Mouse (Mus musculus) midbrain, embryonic 14.5 days (tissue): ENCODE measurements around the gene Ccr6. TPM values are rescaled to one million over a fixed set of nuclear protein-coding genes. Genes with fewer than 3 reads are reported as not detected.

Source experiments
- ATAC-seq: fragments of 200-750 bp; cut with Nextera tagmentation; 2 replicates; pipeline ENCODE4 v1.8.0; 2017; ENCODE audit warnings: moderate number of reproducible peaks, moderate library complexity; ENCODE audit not compliant: low FRiP score, low TSS enrichment
- DNase-seq: peaks from one replicate; pipeline ENCODE4 v3.0.0-alpha.2; 2015
- H3K27ac ChIP-seq: fragments of 300-500 bp; sonication (generic); replicated peaks from 2 replicates; pipeline ENCODE4 v1.5.1; 2014; ENCODE audit warnings: mild to moderate bottlenecking, low read depth, low read length, moderate library complexity
- H3K27me3 ChIP-seq: fragments of 300-500 bp; sonication (generic); 2 replicates; pipeline ENCODE4 v1.6.1; 2014; ENCODE audit warnings: low read length, control low read depth, mixed read lengths; ENCODE audit not compliant: control insufficient read depth, insufficient read depth
- H3K36me3 ChIP-seq: fragments of 300-500 bp; sonication (generic); 2 replicates; pipeline ENCODE4 v1.6.1; 2014; ENCODE audit warnings: low read length, control low read depth; ENCODE audit not compliant: control insufficient read depth, insufficient read depth
- H3K4me1 ChIP-seq: fragments of 300-500 bp; sonication (generic); 2 replicates; pipeline ENCODE4 v1.6.1; 2014; ENCODE audit warnings: mild to moderate bottlenecking, antibody characterized with exemption, low read length, control low read depth; ENCODE audit not compliant: control insufficient read depth, insufficient read depth
- H3K4me2 ChIP-seq: fragments of 300-500 bp; sonication (generic); 2 replicates; pipeline ENCODE4 v1.6.1; 2014; ENCODE audit warnings: mild to moderate bottlenecking, low read length, moderate library complexity
- H3K4me3 ChIP-seq: fragments of 300-500 bp; sonication (generic); replicated peaks from 2 replicates; pipeline ENCODE4 v1.5.1; 2014; ENCODE audit warnings: low read depth, low read length
- H3K9ac ChIP-seq: fragments of 300-500 bp; sonication (generic); replicated peaks from 2 replicates; pipeline ENCODE4 v1.6.1; 2014; ENCODE audit warnings: mild to moderate bottlenecking, low read length, moderate library complexity
- H3K9me3 ChIP-seq: fragments of 300-500 bp; sonication (generic); 2 replicates; pipeline ENCODE4 v1.6.1; 2016; ENCODE audit warnings: low read length, control low read depth, mixed read lengths; ENCODE audit not compliant: control insufficient read depth
- WGBS: fragments of 180-500 bp; shearing (Covaris S2); extraction: QIAGEN DNeasy Blood & Tissue Kit; methylation state at CpG from one replicate; pipeline ENCODE4 v1.1.7; 2014; 5-methylcytosine and 5-hydroxymethylcytosine counted together
- polyA plus RNA-seq: library from polyadenylated mRNA; unstranded; fragments of >200 nt; fragmentation: Nextera tagmentation; extraction: Ambion mirVana; gene quantifications from 2 replicates; pipeline ENCODE4 v1.2.1, GENCODE M21; 2014

Ccr6 gene
- polyA plus RNA-seq, 1 experiment from 2014 or later = not detected

DNA sequence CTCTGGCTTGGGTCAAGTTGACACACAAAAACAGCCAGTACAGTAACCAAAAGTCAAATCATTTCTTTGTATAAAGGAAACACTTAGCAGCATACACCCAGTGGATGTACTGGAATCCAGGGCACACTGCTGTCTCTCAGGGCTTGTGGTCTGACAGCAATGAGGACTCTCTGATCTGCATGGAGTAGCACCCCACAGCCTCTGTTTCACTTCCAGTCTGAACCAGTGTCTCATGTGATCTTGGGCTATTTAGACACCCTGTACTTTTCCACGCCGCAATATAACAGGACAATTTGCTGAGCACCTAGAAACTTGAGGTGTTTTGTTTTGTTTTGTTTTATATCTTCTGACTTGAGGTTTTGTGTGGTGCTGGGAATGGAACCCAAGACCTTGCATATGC is 10.7 kb upstream of the Ccr6 start:
- Histone ChIP-seq H3K9me3 (no peaks in the 10 kb centered on the region), H3K27me3 (no peaks in the 10 kb centered on the region), H3K9ac (no peak overlapping the region), H3K4me2 (no peak overlapping the region), H3K27ac (no peak overlapping the region), H3K4me3 (no peak overlapping the region), H3K4me1 (no peaks in the 10 kb centered on the region), H3K36me3 (no peaks in the 10 kb centered on the region)
- WGBS = 99% methylated on average over 2 of the region's 2 CpGs
- DNase-seq = no peak
- ATAC-seq = no peak

DNA sequence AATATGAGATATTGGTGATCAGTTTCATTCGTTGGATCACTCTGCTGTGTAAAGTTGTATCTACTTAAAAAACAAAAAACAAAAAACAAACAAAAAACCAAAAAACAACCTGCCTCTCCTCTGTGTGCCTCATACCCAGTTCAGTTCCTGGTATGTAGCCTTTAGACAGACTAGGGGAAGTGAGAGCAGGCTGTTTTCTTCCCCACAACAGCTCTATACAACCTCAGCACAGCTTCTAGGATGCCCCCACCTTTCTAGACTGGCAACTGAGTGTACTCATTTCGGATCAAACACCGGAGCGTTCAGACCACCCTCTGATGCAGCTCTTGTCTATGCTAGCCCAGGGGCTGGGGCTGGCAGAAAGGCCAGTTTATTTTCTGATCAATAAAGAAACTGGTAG is 10.1 kb upstream of the Ccr6 start:
- Histone ChIP-seq H3K4me3 (no peak overlapping the region), H3K27me3 (no peaks in the 10 kb centered on the region), H3K27ac (no peak overlapping the region), H3K9ac (no peak overlapping the region), H3K9me3 (no peaks in the 10 kb centered on the region), H3K36me3 (no peaks in the 10 kb centered on the region), H3K4me2 (no peak overlapping the region), H3K4me1 (no peaks in the 10 kb centered on the region)
- 79% methylated on average over 4 of the region's 4 CpGs for WGBS
- DNase-seq (no peak), ATAC-seq (no peak)

DNA sequence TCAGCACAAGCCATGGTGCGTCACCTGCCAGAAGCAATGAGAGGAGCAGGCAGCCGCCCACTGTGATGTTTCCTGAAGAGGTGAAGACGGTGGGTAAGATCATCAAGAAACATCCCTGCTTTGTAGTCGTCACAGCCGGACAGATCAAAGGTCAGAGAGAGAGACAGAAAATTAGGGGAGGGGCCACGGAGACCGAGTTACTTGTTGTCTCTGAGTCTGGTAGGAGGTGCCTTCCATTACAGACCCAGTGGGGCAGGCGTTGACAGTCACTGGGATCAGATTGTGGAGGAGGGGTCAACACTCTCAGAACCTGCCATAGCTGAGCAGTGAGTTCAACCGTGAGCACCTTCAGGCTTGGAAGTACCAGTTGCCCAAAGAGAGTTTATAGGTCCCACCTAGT is 7.2 kb upstream of the Ccr6 start:
- Histone ChIP-seq H3K9ac (no peak overlapping the region), H3K27ac (no peak overlapping the region), H3K36me3 (no peaks in the 10 kb centered on the region), H3K4me2 (no peak overlapping the region), H3K4me1 (no peaks in the 10 kb centered on the region), H3K9me3 (no peaks in the 10 kb centered on the region), H3K4me3 (no peak overlapping the region), H3K27me3 (no peaks in the 10 kb centered on the region)
- no peak for DNase-seq
- 37% methylated on average over 9 of the region's 9 CpGs for WGBS
- no peak for ATAC-seq

DNA sequence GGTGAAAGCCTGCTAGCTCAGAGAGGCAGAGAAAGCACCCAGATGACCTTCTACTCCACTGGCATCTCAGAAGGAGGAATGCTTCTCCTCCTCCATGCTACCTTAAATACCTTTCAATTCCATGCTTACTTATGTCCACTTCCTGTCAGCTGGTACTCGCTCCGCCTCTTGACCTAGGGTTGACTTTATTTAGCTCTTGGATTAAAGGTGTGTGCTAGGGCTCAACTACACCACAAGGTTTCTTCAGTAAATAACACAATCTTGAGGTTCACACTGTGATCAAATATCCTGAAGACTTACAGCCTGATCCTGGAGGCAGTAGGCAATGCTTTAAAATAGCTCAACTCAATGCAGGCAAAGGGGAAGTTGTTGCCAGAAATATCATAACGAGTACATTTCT is 6.2 kb upstream of the Ccr6 start:
- Histone ChIP-seq H3K36me3 (no peaks in the 10 kb centered on the region), H3K4me2 (no peak overlapping the region), H3K27me3 (no peaks in the 10 kb centered on the region), H3K27ac (no peak overlapping the region), H3K4me3 (no peak overlapping the region), H3K9ac (no peak overlapping the region), H3K4me1 (no peaks in the 10 kb centered on the region), H3K9me3 (no peaks in the 10 kb centered on the region)
- DNase-seq = no peak
- 97% methylated on average over 3 of the region's 3 CpGs for WGBS
- no peak for ATAC-seq

DNA sequence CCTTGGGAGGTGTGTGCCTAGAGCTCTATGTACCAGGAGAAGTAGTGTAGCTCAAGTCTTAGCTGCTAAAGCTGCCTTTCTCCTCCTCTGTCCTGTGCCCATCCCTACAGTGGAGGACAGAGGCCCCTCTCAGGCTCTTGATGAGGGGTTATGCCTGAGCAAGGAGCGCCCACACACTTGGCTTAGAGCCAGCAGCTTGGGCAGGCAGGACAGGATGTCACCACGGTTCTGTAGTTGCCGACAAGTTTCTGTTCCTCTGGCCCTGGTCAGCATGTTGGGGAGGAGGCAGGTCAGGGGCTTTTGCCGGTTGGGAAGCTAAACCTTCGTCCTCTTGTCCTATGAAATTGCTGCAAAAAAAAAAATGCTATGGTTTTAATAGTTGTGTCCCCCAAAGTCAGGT is 3.8 kb upstream of the Ccr6 start:
- Histone ChIP-seq H3K4me3 (no peak overlapping the region), H3K27ac (no peak overlapping the region), H3K9me3 (no peaks in the 10 kb centered on the region), H3K4me2 (no peak overlapping the region), H3K9ac (no peak overlapping the region), H3K27me3 (no peaks in the 10 kb centered on the region), H3K36me3 (no peaks in the 10 kb centered on the region), H3K4me1 (no peaks in the 10 kb centered on the region)
- DNase-seq (no peak), ATAC-seq (no peak)
- WGBS = 80% methylated on average over 5 of the region's 5 CpGs

DNA sequence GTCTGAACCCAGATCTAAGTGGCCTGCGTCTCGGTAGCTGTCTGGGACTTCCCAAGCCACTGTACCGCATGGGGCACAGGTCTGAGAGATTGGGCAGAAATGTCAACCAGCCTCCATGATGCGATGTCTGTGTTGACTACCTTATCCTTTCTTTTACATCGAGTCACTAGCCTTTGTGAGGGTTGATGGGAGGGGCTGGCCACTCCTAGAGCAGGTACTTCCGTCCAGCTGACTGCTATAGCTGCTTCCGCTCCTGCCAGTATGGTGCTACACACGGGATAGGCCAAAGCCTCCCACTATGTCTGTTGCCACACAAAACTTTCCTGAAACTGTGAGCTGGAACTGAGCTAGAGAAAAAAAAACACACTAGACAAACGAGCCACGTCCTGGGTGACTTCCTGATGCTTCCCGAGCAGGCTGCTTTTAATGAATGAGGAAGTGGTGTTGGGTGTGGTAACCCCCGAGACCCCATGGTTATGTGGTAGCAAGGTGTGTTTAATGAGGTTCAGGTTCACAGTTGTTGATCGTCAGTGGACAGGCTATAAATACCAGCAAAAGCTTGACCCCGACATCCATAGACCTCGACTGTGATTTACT is 2.1 kb upstream of the Ccr6 start:
- H3K4me3 ChIP-seq = no peak overlapping the region
- ATAC-seq = no peak

DNA sequence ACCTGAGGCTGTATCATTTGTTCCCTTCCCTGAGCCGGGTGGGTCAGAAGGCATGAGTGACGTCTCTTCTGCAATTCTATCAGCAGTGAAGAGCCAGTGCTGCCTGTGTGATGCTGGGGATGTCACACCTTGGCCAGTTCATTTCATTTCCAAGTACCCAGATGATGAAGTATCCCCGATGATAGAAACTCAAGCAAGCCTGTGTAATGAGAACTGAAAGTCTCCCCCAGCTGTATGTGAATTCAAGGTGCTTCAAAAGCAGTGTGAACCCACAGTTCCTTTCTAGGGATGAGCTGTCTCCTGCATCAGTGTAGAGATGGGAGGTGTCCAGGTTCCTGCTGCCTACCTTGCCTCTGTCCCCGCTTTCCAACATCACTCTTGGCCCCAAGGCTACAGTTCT is 1.3 kb upstream of the Ccr6 start:
- Histone ChIP-seq H3K27me3 (no peaks in the 10 kb centered on the region), H3K4me1 (no peaks in the 10 kb centered on the region), H3K27ac (no peak overlapping the region), H3K4me3 (no peak overlapping the region), H3K9ac (no peak overlapping the region), H3K9me3 (no peaks in the 10 kb centered on the region), H3K36me3 (no peaks in the 10 kb centered on the region), H3K4me2 (no peak overlapping the region)
- ATAC-seq (no peak), DNase-seq (no peak)
- 89% methylated on average over 4 of the region's 4 CpGs for WGBS

More for the DNA sequence above, 2.1 kb upstream of the Ccr6 start:
- H3K27ac ChIP-seq = no peak overlapping the region
- no peak overlapping the region for H3K9ac ChIP-seq
- no peaks in the 10 kb centered on the region for H3K9me3 ChIP-seq
- no peak overlapping the region for H3K4me2 ChIP-seq
- no peaks in the 10 kb centered on the region for H3K4me1 ChIP-seq
- 84% methylated on average over 15 of the region's 15 CpGs for WGBS
- DNase-seq = no peak
- no peaks in the 10 kb centered on the region for H3K27me3 ChIP-seq
- H3K36me3 ChIP-seq = no peaks in the 10 kb centered on the region

DNA sequence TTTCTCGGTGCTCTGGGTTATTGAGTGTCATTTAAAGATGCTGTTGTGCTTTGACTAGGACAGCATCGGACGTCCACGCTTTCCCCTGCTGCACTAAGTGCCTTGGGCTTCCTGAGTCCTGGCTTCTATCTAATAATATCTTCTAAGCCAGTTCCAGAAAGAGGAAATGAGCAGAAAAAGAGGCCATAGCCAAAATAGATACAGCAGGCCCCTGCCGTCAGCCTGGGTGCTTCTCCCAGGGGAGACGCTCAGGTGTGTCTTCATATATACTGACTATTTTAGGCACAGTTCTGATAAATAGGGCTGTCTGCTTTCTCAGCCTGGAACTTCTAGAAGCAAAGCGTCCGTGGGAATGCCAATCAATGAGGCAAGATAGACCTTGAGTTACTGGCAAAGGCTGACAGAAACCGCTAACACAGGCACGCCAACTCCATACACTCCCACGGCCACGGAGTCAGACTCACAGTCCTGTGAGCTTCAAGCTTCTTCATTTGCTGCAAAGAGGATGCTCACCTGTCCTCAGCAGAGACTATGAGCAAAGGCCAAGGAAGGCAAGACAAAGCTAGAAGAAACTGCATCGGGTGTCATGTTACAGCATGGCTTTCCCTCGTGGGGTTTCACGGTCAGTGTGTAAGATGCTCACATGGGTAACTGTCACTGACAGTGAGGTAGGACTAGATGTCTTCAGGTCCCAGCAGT is 2.3 kb downstream of the Ccr6 start:
- H3K4me3 ChIP-seq = no peak overlapping the region
- no peak overlapping the region for H3K9ac ChIP-seq
- no peaks in the 10 kb centered on the region for H3K36me3 ChIP-seq
- H3K27ac ChIP-seq = no peak overlapping the region
- H3K4me1 ChIP-seq = no peaks in the 10 kb centered on the region
- no peak for ATAC-seq
- no peaks in the 10 kb centered on the region for H3K9me3 ChIP-seq
- H3K4me2 ChIP-seq = no peak overlapping the region
- 83% methylated on average over 15 of the region's 15 CpGs for WGBS
- DNase-seq = no peak
- no peaks in the 10 kb centered on the region for H3K27me3 ChIP-seq

DNA sequence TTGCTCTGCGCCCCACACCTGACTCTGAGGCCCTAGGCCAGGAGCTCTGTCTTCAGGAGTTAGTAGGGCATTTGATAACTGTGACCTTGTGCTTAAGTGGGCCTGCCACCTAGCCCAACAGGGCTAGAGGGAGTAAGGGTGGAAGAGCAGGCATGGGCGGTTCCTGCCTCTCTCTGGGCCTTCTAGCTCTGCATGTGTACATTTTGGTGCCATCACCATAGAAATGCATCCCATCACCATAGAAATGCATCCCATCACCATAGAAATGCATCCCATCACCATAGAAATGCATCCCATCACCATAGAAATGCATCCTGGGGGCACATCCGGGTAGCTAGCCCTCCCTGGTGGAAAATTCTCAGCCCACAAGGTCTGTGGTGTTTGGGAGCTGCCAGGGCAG is 3.7 kb downstream of the Ccr6 start:
- no peaks in the 10 kb centered on the region for H3K27me3 ChIP-seq
- H3K27ac ChIP-seq = no peak overlapping the region
- no peak overlapping the region for H3K9ac ChIP-seq
- H3K9me3 ChIP-seq = no peaks in the 10 kb centered on the region
- no peak overlapping the region for H3K4me2 ChIP-seq
- ATAC-seq = no peak
- no peaks in the 10 kb centered on the region for H3K36me3 ChIP-seq
- 68% methylated on average over 3 of the region's 3 CpGs for WGBS
- no peak for DNase-seq
- H3K4me3 ChIP-seq = no peak overlapping the region
- H3K4me1 ChIP-seq = no peaks in the 10 kb centered on the region
